Mouse (Mus musculus) testis, adult 2 months (tissue): ENCODE measurements around the gene Pde11a. TPM values are rescaled to one million over a fixed set of nuclear protein-coding genes. Genes with fewer than 3 reads are reported as not detected.
A peak's percentile ranks its signal among the peaks of the same experiment; 100 is the strongest.

ENCODE experiments used
- H3K27ac ChIP-seq: fragments of 200-500 bp; 2 replicates; pipeline ENCODE4 v1.5.1; 2012; ENCODE audit warnings: low read depth, low read length; ENCODE audit not compliant: control insufficient read depth, insufficient read depth
- H3K27me3 ChIP-seq: fragments of 200-500 bp; 2 replicates; pipeline ENCODE4 v1.6.1; 2012; ENCODE audit warnings: mild to moderate bottlenecking, low read length, moderate library complexity; ENCODE audit not compliant: control insufficient read depth, insufficient read depth
- H3K36me3 ChIP-seq: fragments of 200-500 bp; 2 replicates; pipeline ENCODE4 v1.6.1; 2012; ENCODE audit warnings: mild to moderate bottlenecking, low read length; ENCODE audit not compliant: control insufficient read depth, insufficient read depth
- H3K4me1 ChIP-seq: fragments of 200-500 bp; 2 replicates; pipeline ENCODE4 v1.6.1; 2012; ENCODE audit warnings: low read length; ENCODE audit not compliant: control insufficient read depth, insufficient read depth
- H3K4me3 ChIP-seq: fragments of 200-500 bp; 2 replicates; pipeline ENCODE4 v1.5.1; 2012; ENCODE audit warnings: low read depth, mild to moderate bottlenecking, low read length, moderate library complexity, mixed read lengths; ENCODE audit not compliant: control insufficient read depth
- CTCF ChIP-seq: fragments of 200-500 bp; IDR thresholded peaks from 2 replicates; pipeline ENCODE4 v1.5.1; 2012; ENCODE audit warnings: low read depth, mild to moderate bottlenecking, inconsistent platforms, low read length, moderate library complexity; ENCODE audit not compliant: control insufficient read depth, insufficient read depth, insufficient replicate concordance
- POLR2A ChIP-seq: fragments of 200-500 bp; IDR thresholded peaks from 2 replicates; pipeline ENCODE4 v1.6.1; 2012; ENCODE audit warnings: low read depth, mild to moderate bottlenecking, inconsistent platforms, low read length, moderate library complexity; ENCODE audit not compliant: control insufficient read depth
- polyA plus RNA-seq: library from polyadenylated mRNA; depleted of rRNA; stranded (reverse); fragments of >200 nt; gene quantifications from 2 replicates; pipeline ENCODE4 v1.2.3, GENCODE M21; 2012

Pde11a gene
- polyA plus RNA-seq, 1 experiment: 0.53 TPM

DNA sequence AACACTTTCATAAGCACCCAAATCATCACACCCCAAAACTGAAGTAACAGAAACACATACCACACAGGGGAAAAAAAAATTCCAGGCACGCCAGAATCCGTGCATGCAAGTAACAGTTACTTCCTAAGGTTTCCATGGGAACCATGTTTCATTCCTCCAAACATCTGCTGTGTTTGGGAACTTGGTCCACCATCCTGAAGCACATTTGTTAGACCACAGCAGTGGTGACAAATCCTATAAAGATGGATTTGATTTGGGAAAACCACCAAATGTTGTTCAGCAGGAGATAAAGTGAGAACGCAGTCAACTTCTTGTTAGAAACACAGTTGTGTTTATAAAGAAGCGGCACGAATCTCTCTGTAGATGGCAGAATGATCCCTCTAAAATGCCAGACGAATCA lies 213.8 kb downstream of the Pde11a start:
- Histone ChIP-seq H3K27me3 (no peaks in the 10 kb centered on the region), H3K4me3 (no peak overlapping the region), H3K27ac (no peak overlapping the region), H3K36me3 (no peaks in the 10 kb centered on the region), H3K4me1 (no peaks in the 10 kb centered on the region)
- TF ChIP-seq CTCF (no peak), POLR2A (no peak)

DNA sequence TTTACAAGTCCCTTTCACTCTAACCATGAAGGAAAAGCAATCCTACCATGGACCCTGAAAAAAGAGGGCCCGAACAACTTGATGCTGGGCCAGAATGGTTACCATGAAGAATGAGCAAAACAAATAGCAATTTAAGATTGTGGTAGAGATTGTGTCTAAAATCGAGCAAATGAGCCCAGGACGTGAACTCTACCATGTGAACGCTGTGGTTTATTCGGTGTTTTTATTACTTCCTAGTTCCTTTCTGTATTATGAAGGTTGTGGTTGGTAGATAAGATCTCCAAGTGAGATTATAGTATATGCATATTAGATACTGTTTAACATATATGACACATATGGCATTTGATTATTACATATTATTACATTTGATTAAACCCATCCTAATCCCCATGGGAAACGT lies 216.4 kb downstream of the Pde11a start:
- Histone ChIP-seq H3K27ac (no peak overlapping the region), H3K4me3 (no peak overlapping the region), H3K27me3 (no peaks in the 10 kb centered on the region), H3K36me3 (no peaks in the 10 kb centered on the region), H3K4me1 (no peaks in the 10 kb centered on the region)
- TF ChIP-seq POLR2A: no peak

DNA sequence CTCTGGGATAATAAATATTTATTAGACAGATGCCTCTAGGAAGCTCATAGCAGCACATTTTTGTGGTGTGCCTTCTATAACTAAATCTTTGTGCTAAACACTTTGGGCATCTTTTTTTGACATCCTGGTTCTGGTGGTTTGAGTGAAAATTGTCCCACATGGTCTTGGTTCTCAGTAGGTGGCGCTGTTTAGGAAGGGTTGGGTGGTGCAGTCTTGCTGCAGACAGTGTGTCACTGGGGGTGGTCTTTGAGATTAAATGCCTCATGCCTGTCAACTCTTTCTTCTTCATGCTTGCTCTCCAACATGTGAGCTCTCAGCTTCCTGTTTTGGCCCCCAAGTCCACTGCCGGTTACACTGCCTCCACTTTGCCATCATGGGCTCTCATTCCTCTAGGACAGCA lies 218.7 kb downstream of the Pde11a start:
- H3K27ac ChIP-seq: no peak overlapping the region
- H3K4me1 ChIP-seq: no peaks in the 10 kb centered on the region
- no peak overlapping the region for H3K4me3 ChIP-seq
- H3K36me3 ChIP-seq: no peaks in the 10 kb centered on the region
- H3K27me3 ChIP-seq: no peaks in the 10 kb centered on the region
- no peak for TF ChIP-seq CTCF
- TF ChIP-seq POLR2A: no peak

DNA sequence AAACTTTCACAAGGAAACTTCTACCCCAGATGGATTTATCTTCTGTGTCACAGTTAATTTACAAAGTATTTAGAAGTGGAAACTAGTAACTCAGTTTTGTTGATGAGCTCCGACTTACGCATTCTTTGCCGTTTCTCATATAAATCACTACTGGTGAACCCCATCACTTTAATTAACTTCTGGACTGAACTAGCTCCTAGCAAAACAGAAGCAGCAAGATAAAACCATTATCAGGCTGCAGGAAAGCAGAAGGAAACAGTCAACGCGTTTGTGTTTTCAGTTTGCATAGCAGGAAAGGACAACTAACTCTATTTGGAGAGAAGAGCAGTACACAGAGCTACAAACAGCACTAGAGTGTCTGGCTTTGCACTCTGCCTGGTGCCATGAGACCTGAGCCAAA lies 220.1 kb downstream of the Pde11a start:
- TF ChIP-seq POLR2A: no peak
- no peak for TF ChIP-seq CTCF
- Histone ChIP-seq H3K4me3 (no peak overlapping the region), H3K27ac (no peak overlapping the region), H3K4me1 (no peaks in the 10 kb centered on the region), H3K36me3 (no peaks in the 10 kb centered on the region), H3K27me3 (no peaks in the 10 kb centered on the region)

DNA sequence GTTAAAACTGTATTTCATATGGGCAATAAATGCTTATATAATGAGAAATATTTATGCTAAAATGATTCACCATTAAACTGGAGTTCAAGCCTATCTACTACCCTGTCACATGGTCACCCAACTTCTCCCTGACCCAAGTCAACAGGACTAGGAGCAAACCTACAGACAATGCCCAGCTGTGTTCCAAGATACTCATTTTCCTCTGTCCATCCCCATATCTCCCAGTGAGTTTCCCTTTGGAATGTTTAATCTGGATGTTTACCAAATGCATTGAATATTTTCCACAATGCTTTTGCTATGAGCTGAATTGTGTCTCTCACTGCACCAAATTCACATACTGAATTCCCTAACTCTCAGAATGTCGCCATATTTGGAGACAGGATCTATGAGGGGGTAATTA lies 221.4 kb downstream of the Pde11a start:
- H3K4me3 ChIP-seq: no peak overlapping the region
- no peaks in the 10 kb centered on the region for H3K36me3 ChIP-seq
- no peak overlapping the region for H3K27ac ChIP-seq

DNA sequence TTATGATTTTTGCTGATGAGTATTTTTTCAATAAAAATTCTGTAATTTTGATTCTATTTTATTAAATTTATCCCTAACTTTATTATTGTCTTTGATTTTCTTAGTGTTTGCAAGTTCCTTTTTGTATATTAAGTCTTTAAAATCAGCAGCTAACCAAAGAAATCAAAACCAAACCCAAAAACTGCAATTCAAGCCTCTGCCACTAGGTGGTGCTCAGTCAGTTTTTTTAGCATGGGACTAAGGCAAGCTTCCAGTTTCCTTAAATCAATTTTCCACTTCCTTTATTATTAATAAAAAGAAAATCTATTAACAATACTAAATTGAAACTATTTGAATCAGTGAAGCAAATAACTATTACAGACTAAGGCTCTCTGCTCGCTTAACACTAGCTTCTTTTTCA lies 222.9 kb downstream of the Pde11a start:
- Histone ChIP-seq H3K36me3 (no peaks in the 10 kb centered on the region), H3K4me3 (no peak overlapping the region)
- TF ChIP-seq POLR2A: no peak
- no peak for TF ChIP-seq CTCF

More for the DNA sequence above, 221.4 kb downstream of the Pde11a start:
- TF ChIP-seq POLR2A (no peak), CTCF (no peak)
- H3K27me3 ChIP-seq: no peaks in the 10 kb centered on the region
- H3K4me1 ChIP-seq: no peaks in the 10 kb centered on the region

DNA sequence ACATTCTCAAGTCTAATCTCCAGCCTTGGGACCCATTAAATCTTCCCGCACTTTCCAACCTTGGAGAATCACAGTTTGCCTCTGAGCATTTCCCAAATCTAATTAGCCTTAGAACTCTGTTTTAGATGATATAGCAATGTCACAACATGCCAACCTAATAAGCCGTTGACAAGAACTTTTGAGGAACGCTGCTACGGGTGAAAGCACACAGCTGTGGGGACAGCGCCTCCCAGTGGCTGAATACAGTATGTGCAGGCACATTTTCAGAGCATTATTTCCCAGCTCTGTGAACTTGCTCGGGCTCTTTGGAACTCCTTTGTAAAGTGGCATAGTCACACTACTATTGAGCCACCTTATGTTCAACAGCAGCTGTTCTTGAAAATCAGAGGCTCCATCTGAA lies 223.8 kb downstream of the Pde11a start:
- no peak overlapping the region for H3K4me3 ChIP-seq
- no peaks in the 10 kb centered on the region for H3K27me3 ChIP-seq
- H3K36me3 ChIP-seq: no peaks in the 10 kb centered on the region
- H3K4me1 ChIP-seq: no peaks in the 10 kb centered on the region
- peak; percentile 97 for TF ChIP-seq CTCF
- TF ChIP-seq POLR2A: no peak
- H3K27ac ChIP-seq: no peak overlapping the region

More for the DNA sequence above, 222.9 kb downstream of the Pde11a start:
- H3K4me1 ChIP-seq: no peaks in the 10 kb centered on the region
- no peak overlapping the region for H3K27ac ChIP-seq
- no peaks in the 10 kb centered on the region for H3K27me3 ChIP-seq

DNA sequence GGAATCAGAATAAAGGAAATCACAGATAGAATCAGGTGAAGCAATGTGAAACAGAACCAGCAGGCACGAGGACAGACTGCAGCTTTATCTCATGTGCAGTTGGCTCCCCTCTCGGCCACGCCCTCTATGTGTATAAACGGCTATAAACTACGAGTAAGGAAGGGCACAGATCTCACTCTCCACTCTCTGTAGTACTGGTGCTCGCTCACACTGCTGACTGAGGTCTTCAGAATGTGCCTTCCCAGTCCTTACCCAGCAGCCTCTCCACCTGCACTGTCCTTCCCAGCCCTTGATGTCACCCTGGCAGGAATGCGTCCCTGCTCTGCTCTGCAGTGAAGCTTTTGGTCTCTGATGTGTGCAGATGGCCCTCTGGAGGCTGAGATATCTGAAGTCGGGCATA lies 228.9 kb downstream of the Pde11a start:
- Histone ChIP-seq H3K4me1 (peaks cover 2% of the 10 kb centered on the region; the same call in 1 of the 2 replicates), H3K36me3 (no peaks in the 10 kb centered on the region), H3K27me3 (no peaks in the 10 kb centered on the region), H3K4me3 (no peak overlapping the region), H3K27ac (no peak overlapping the region)
- TF ChIP-seq CTCF (no peak), POLR2A (no peak)

DNA sequence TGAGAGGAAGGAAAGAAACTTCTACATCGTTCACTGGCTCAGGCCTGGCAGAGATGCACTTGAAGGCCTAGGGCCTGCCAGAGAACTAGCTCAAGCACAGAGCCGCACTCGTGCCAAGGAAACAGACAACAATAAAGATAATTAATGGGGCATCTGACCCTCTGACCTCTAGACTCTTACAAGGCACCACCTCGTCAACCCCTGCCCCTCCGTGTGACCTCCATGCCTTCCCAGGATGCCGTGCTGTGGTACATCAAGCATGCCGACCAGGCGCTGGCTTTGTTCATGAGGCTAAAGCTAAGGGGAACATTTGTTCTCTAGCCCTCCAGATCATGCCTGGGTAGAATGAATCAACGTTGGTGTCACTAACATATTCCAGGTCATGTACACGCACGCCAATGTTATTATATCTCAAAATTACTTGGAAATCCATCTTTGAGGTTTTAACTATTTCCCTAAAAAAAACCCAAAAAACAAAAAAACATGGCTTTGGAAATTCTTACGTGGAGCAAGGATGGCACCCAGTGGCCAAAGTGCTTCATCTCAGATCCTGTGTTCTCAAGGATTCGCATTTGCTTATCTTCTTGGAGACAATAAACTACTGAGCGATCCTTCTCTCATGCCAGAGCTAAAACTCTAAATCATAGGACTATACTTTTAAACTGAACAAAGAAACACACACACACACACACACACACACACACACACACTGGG lies 236.5 kb downstream of the Pde11a start:
- TF ChIP-seq POLR2A (no peak), CTCF (no peak)
- no peak overlapping the region for H3K4me3 ChIP-seq
- no peaks in the 10 kb centered on the region for H3K36me3 ChIP-seq
- H3K27me3 ChIP-seq: no peaks in the 10 kb centered on the region
- 0 out of 2 replicates have a peak overlapping the region, but pooled peaks have one; percentile 58 for H3K27ac ChIP-seq
- H3K4me1 ChIP-seq: peaks cover 4% of the 10 kb centered on the region; the same call in 1 of the 2 replicates
